Mouse (Mus musculus): ENCODE measurements around the gene Krtap3-2.
"Not testable (repeated sequence)": the region's sequence is repeated elsewhere in the genome, so short reads cannot be mapped to it uniquely, and the experiment has no call there.

- TF ChIP-seq CTCF (IDR thresholded peaks at IDR 0.05); POLR2A (IDR thresholded peaks at IDR 0.05; ENCODE audit: insufficient read depth, low read depth, low read length); EP300 (IDR thresholded peaks at IDR 0.05; ENCODE audit: insufficient read depth, low read depth, low read length): not testable (repeated sequence)
Measured at GRCm38 (mm10) chr11:99597742-99598141, 41.1 kb upstream of the Krtap3-2 start, which contains the start of gene Krtap9-3.
